In the genomic region with DNA sequence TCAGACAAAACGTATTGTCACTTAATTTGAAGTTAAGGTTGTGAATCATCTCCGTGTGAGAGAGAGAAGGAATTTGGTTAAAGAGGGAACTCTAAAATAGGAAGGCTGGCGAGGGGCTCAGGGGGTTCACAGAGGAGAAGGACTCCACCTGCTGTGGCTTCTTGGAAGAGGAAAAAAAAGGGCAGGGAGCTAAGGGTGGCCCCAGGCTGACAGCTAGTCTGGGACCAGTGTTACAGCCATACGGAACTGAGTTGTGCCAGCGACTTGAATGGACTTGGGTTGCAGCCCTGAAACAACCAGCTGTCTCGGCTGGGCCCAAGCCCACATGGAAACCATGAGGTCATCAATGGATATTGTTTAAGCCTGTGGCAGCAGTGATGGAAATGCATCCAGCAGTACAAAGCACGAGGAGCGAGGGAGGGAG, we compare ENCODE assay signal across 8 mouse cellular contexts. TPM values are rescaled to one million over a fixed set of nuclear protein-coding genes. Genes with fewer than 3 reads are reported as not detected.
DNase-seq lines count a peak whose midpoint lies in the region; ATAC-seq and TF ChIP-seq lines count a peak whose summit lies in the region.

No protein-coding gene starts in this region.

- DNase-seq in spleen, adult 2 months (ENCODE audit: low read depth in 1 of 2, low spot score in 2 of 2), result no peak
- no peak for DNase-seq in spleen, postnatal 36 days (ENCODE audit: low spot score in 2 of 2)
- peak; percentile 55 to 64 for DNase-seq in cerebellum, postnatal 36 days
- DNase-seq in lung, postnatal 10 days, result peak; percentile 80
- DNase-seq in right cerebral cortex, postnatal 36 days (ENCODE audit: low spot score in 2 of 2), result no peak

- H3K4me1 ChIP-seq in spleen, adult 2 months (ENCODE audit: control insufficient read depth, insufficient read depth, insufficient read length), result peaks cover 19% of the 10 kb centered on the region; the same call in 1 of the 2 replicates
- 0 out of 2 replicates have a peak, but pooled peaks cover 3% of the 10 kb centered on the region for H3K4me1 ChIP-seq in intestine, postnatal 0 days (replicated peaks; ENCODE audit: control insufficient read depth, insufficient read depth, low read length)
- peaks cover 17% of the 10 kb centered on the region; the same call in 1 of the 2 replicates for H3K4me1 ChIP-seq in small intestine, adult 2 months (ENCODE audit: control insufficient read depth, insufficient read depth, insufficient read length, low read length)

- 16% methylated on average over 8 of the region's 8 CpGs for WGBS in spleen, adult 2 months
- 5% methylated on average over 8 of the region's 8 CpGs for WGBS in intestine, postnatal 0 days
- 8% methylated on average over 8 of the region's 8 CpGs for WGBS in small intestine, adult 2 months

- H3K9ac ChIP-seq in intestine, postnatal 0 days (ENCODE audit: low read depth, low read length), result peak overlapping the region; percentile 95

- no peaks in the 10 kb centered on the region for H3K27me3 ChIP-seq in spleen, adult 2 months (ENCODE audit: control insufficient read depth, insufficient read depth, low read length)
- no peaks in the 10 kb centered on the region for H3K27me3 ChIP-seq in intestine, postnatal 0 days (replicated peaks; ENCODE audit: control insufficient read depth, insufficient read depth, low read length)
- H3K27me3 ChIP-seq in small intestine, adult 2 months (ENCODE audit: control insufficient read depth, insufficient read depth, low read length), result no peaks in the 10 kb centered on the region

- no peak for TF ChIP-seq POLR2A in spleen, adult 2 months (IDR thresholded peaks at IDR 0.05; ENCODE audit: low read depth, low read length)
- 0 out of 2 replicates have a peak, but pooled peaks have one; percentile 25 for TF ChIP-seq POLR2A in small intestine, adult 2 months (IDR thresholded peaks at IDR 0.05; ENCODE audit: low read depth, low read length)

- no peaks in the 10 kb centered on the region for H3K9me3 ChIP-seq in intestine, postnatal 0 days (ENCODE audit: control insufficient read depth)

- TF ChIP-seq CTCF in spleen, adult 2 months (IDR thresholded peaks at IDR 0.05; ENCODE audit: extremely low read depth, insufficient read depth, insufficient read length, insufficient replicate concordance), result no peak
- peak; percentile 31; the same call in 1 of the 2 replicates for TF ChIP-seq CTCF in intestine, postnatal 0 days (IDR thresholded peaks at IDR 0.05; ENCODE audit: low read depth)
- peak; percentile 11; the same call in 1 of the 2 replicates for TF ChIP-seq CTCF in small intestine, adult 2 months (IDR thresholded peaks at IDR 0.05; ENCODE audit: extremely low read depth, insufficient read length, insufficient replicate concordance, low read depth, low read length)

- ATAC-seq in granulocyte monocyte progenitor cell, adult 5-6 weeks (replicated peaks; ENCODE audit: poor library complexity, severe bottlenecking), result peak; percentile 25
- no peak for ATAC-seq in intestine, postnatal 0 days

- no peaks in the 10 kb centered on the region for H3K36me3 ChIP-seq in spleen, adult 2 months (ENCODE audit: control insufficient read depth, insufficient read depth, low read length)
- H3K36me3 ChIP-seq in intestine, postnatal 0 days (ENCODE audit: control insufficient read depth, insufficient read depth), result peaks cover 11% of the 10 kb centered on the region; the same call in 1 of the 2 replicates
- H3K36me3 ChIP-seq in small intestine, adult 2 months (ENCODE audit: control insufficient read depth, insufficient read depth, low read length), result 0 out of 2 replicates have a peak, but pooled peaks cover 3% of the 10 kb centered on the region

- H3K27ac ChIP-seq in spleen, adult 2 months (ENCODE audit: insufficient read depth, low read length), result no peak overlapping the region
- peak overlapping the region; percentile 88 for H3K27ac ChIP-seq in intestine, postnatal 0 days (ENCODE audit: low read depth, low read length)
- H3K27ac ChIP-seq in small intestine, adult 2 months (ENCODE audit: insufficient read depth, low read depth, low read length), result peak overlapping the region; percentile 37

- peak overlapping the region; percentile 85 for H3K4me2 ChIP-seq in intestine, postnatal 0 days (replicated peaks; ENCODE audit: low read depth)

- peak overlapping the region; percentile 87 for H3K4me3 ChIP-seq in spleen, adult 2 months (ENCODE audit: extremely low read depth, insufficient read depth, insufficient read length)
- H3K4me3 ChIP-seq in intestine, postnatal 0 days (ENCODE audit: low read depth, low read length), result peak overlapping the region; percentile 84
- H3K4me3 ChIP-seq in small intestine, adult 2 months (ENCODE audit: low read depth, low read length), result peak overlapping the region; percentile 56

RNA-seq across cellular contexts. Expression of gene Ube2g2, which starts 1.0 kb away (rescaled TPM):
- polyA plus RNA-seq in spleen, adult 2 months (2012; rRNA removed), result 31.4 and 34.0 TPM in 2 replicates
- total RNA-seq in granulocyte monocyte progenitor cell, adult 5-6 weeks (2014; fragmentation: Nextera tagmentation), result 39.6 and 42.0 TPM in 2 replicates
- total RNA-seq in granulocyte monocyte progenitor cell, adult 5-6 weeks (2017), result 29.5 and 53.3 TPM in 2 replicates
- polyA plus RNA-seq in intestine, postnatal 0 days (2015; fragmentation: Nextera tagmentation; extraction: Ambion mirVana), result 36.4 and 37.8 TPM in 2 replicates
- 16.5 and 20.9 TPM in 2 replicates for polyA plus RNA-seq in small intestine, adult 2 months (2012; rRNA removed)

RNA-seq across cellular contexts. Expression of gene Gm49325, which starts 17.1 kb away (rescaled TPM):
- polyA plus RNA-seq in spleen, adult 2 months (2012; rRNA removed), result not detected in 2 replicates
- not detected in 2 replicates for total RNA-seq in granulocyte monocyte progenitor cell, adult 5-6 weeks (2014; fragmentation: Nextera tagmentation)
- total RNA-seq in granulocyte monocyte progenitor cell, adult 5-6 weeks (2017), result 1.6 TPM in 1 of 2 replicates, not detected in the other
- polyA plus RNA-seq in intestine, postnatal 0 days (2015; fragmentation: Nextera tagmentation; extraction: Ambion mirVana), result 18.9 TPM in 2 replicates
- not detected in 2 replicates for polyA plus RNA-seq in small intestine, adult 2 months (2012; rRNA removed)

RNA-seq across cellular contexts. Expression of gene Sumo3, which starts 17.2 kb away (rescaled TPM):
- 131 and 154 TPM in 2 replicates for polyA plus RNA-seq in spleen, adult 2 months (2012; rRNA removed)
- 60.0 and 78.8 TPM in 2 replicates for total RNA-seq in granulocyte monocyte progenitor cell, adult 5-6 weeks (2014; fragmentation: Nextera tagmentation)
- 197 and 205 TPM in 2 replicates for total RNA-seq in granulocyte monocyte progenitor cell, adult 5-6 weeks (2017)
- 256 and 269 TPM in 2 replicates for polyA plus RNA-seq in intestine, postnatal 0 days (2015; fragmentation: Nextera tagmentation; extraction: Ambion mirVana)
- polyA plus RNA-seq in small intestine, adult 2 months (2012; rRNA removed), result 129 and 254 TPM in 2 replicates

RNA-seq across cellular contexts. Expression of gene Pttg1ip, which starts 41.6 kb away (rescaled TPM):
- 63.4 and 65.3 TPM in 2 replicates for polyA plus RNA-seq in spleen, adult 2 months (2012; rRNA removed)
- total RNA-seq in granulocyte monocyte progenitor cell, adult 5-6 weeks (2014; fragmentation: Nextera tagmentation), result 36.6 and 39.0 TPM in 2 replicates
- total RNA-seq in granulocyte monocyte progenitor cell, adult 5-6 weeks (2017), result 34.6 and 37.0 TPM in 2 replicates
- polyA plus RNA-seq in intestine, postnatal 0 days (2015; fragmentation: Nextera tagmentation; extraction: Ambion mirVana), result 200 and 201 TPM in 2 replicates
- polyA plus RNA-seq in small intestine, adult 2 months (2012; rRNA removed), result 82.9 and 176 TPM in 2 replicates

Comparison
In these comparisons a context has a peak if more than half of its experiments do, and no peak if none do; other contexts are left out.
1. DNase-seq: peak in cerebellum, postnatal 36 days (2 of 2) and lung, postnatal 10 days (single experiment); none in spleen, adult 2 months (0 of 2), spleen, postnatal 36 days (0 of 2) and right cerebral cortex, postnatal 36 days (0 of 2).
2. RNA of gene Gm49325, which starts 17.1 kb away (polyA plus RNA-seq): 18.9 TPM in intestine, postnatal 0 days; not detected in spleen, adult 2 months and not detected in small intestine, adult 2 months; every median in the first group is over 10 times any median in the second.
3. Peak in every context shown above with its lines, with median percentiles within 50 percentile points of each other: H3K4me3 ChIP-seq.